Mouse (Mus musculus) stomach, embryonic 16.5 days (tissue): ENCODE measurements around the gene Cd37. TPM values are rescaled to one million over a fixed set of nuclear protein-coding genes. Genes with fewer than 3 reads are reported as not detected.
A peak's percentile ranks its signal among the peaks of the same experiment; 100 is the strongest.

ENCODE experiments used
- ATAC-seq: fragments of 200-750 bp; cut with Nextera tagmentation; 2 replicates; pipeline ENCODE4 v1.8.0; 2017; ENCODE audit warnings: moderate number of reproducible peaks, moderate TSS enrichment; ENCODE audit not compliant: insufficient read depth, low FRiP score
- H3K27ac ChIP-seq: fragments of 300-500 bp; sonication (generic); 2 replicates; pipeline ENCODE4 v1.5.1; 2014; ENCODE audit warnings: low read length
- H3K27me3 ChIP-seq: fragments of 300-500 bp; sonication (generic); 2 replicates; pipeline ENCODE4 v1.6.1; 2014; ENCODE audit warnings: low read length, control low read depth, mixed read lengths; ENCODE audit not compliant: control insufficient read depth, insufficient read depth
- H3K36me3 ChIP-seq: fragments of 300-500 bp; sonication (generic); 2 replicates; pipeline ENCODE4 v1.6.1; 2014; ENCODE audit warnings: low read length; ENCODE audit not compliant: control insufficient read depth, insufficient read depth
- H3K4me1 ChIP-seq: fragments of 300-500 bp; sonication (generic); 2 replicates; pipeline ENCODE4 v1.6.1; 2014; ENCODE audit warnings: low read length, control low read depth, mixed read lengths; ENCODE audit not compliant: control insufficient read depth, insufficient read depth
- H3K4me2 ChIP-seq: fragments of 300-500 bp; sonication (generic); 2 replicates; pipeline ENCODE4 v1.6.1; 2014; ENCODE audit warnings: low read depth, low read length, mixed read lengths
- H3K4me3 ChIP-seq: fragments of 300-500 bp; sonication (generic); replicated peaks from 2 replicates; pipeline ENCODE4 v1.5.1; 2014; ENCODE audit warnings: mild to moderate bottlenecking, low read length
- H3K9ac ChIP-seq: fragments of 300-500 bp; sonication (generic); 2 replicates; pipeline ENCODE4 v1.6.1; 2014; ENCODE audit warnings: low read length
- H3K9me3 ChIP-seq: fragments of 300-500 bp; sonication (generic); replicated peaks from 2 replicates; pipeline ENCODE4 v1.6.1; 2016; ENCODE audit warnings: low read length, control low read depth; ENCODE audit not compliant: control insufficient read depth
- WGBS: fragments of 180-500 bp; shearing (Covaris S2); extraction: QIAGEN DNeasy Blood & Tissue Kit; methylation state at CpG from one replicate; pipeline ENCODE4 v1.1.7; 2014; 5-methylcytosine and 5-hydroxymethylcytosine counted together
- polyA plus RNA-seq: library from polyadenylated mRNA; unstranded; fragments of >200 nt; fragmentation: Nextera tagmentation; extraction: Ambion mirVana; gene quantifications from 2 replicates; pipeline ENCODE4 v1.2.1, GENCODE M21; 2015

The Cd37 gene
- polyA plus RNA-seq, 1 experiment from 2014 or later, result 5.0 TPM

DNA sequence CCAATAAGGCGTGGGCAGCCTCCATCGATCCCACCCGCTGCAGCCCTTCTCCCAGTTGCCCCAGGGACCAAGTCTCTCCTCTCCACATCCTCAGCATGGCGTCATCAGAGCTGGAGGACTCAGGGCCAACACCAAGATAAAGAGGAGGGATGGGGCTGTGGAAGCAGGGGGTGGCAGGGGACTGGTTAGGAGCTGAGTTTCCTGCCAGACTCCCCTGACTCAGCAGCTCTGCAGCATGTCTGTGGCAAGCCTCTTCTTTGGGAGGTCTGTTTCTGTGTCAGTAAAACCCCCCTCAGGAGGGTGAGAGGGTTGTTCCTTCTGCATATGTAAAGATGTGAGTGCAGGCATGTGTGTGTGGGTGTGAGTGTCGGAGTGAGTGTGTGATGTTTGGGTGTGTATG, 41.9 kb downstream of the Cd37 start:
- no peak for ATAC-seq
- Histone ChIP-seq H3K36me3 (no peaks in the 10 kb centered on the region), H3K4me2 (no peak overlapping the region), H3K9me3 (no peaks in the 10 kb centered on the region), H3K9ac (no peak overlapping the region), H3K27ac (no peak overlapping the region), H3K4me3 (no peak overlapping the region), H3K27me3 (no peaks in the 10 kb centered on the region; the same call in 1 of the 2 replicates), H3K4me1 (no peaks in the 10 kb centered on the region)
- 76% methylated on average over 5 of the region's 5 CpGs for WGBS

- Histone ChIP-seq H3K9ac (no peak overlapping the region), H3K4me2 (no peak overlapping the region), H3K4me1 (no peaks in the 10 kb centered on the region; the same call in 1 of the 2 replicates), H3K36me3 (no peaks in the 10 kb centered on the region), H3K27me3 (no peaks in the 10 kb centered on the region; the same call in 1 of the 2 replicates), H3K4me3 (no peak overlapping the region), H3K27ac (no peak overlapping the region), H3K9me3 (no peaks in the 10 kb centered on the region)
- 83% methylated on average over 4 of the region's 4 CpGs for WGBS
- ATAC-seq, result no peak
These were observed 42.8 kb downstream of the Cd37 start for GRCm38 (mm10) chr7:45196176-45196535.

- Histone ChIP-seq H3K4me2 (no peak overlapping the region), H3K9ac (no peak overlapping the region), H3K9me3 (no peaks in the 10 kb centered on the region), H3K4me3 (no peak overlapping the region), H3K27ac (no peak overlapping the region), H3K4me1 (no peaks in the 10 kb centered on the region; the same call in 1 of the 2 replicates), H3K27me3 (no peaks in the 10 kb centered on the region; the same call in 1 of the 2 replicates), H3K36me3 (no peaks in the 10 kb centered on the region)
- no peak for ATAC-seq
- 61% methylated on average over 13 of the region's 13 CpGs for WGBS
These were observed 43.4 kb downstream of the Cd37 start for GRCm38 (mm10) chr7:45195341-45196175.

GRCm38 (mm10) chr7:45193871-45194785, 44.8 kb downstream of the Cd37 start:
- Histone ChIP-seq H3K4me1 (no peaks in the 10 kb centered on the region; the same call in 1 of the 2 replicates), H3K36me3 (no peaks in the 10 kb centered on the region), H3K9ac (no peak overlapping the region), H3K27ac (no peak overlapping the region), H3K4me2 (no peak overlapping the region), H3K9me3 (no peaks in the 10 kb centered on the region), H3K27me3 (peaks cover 6% of the 10 kb centered on the region; the same call in 1 of the 2 replicates), H3K4me3 (no peak overlapping the region)
- no peak; the same call in 1 of the 2 replicates for ATAC-seq
- WGBS, result 74% methylated on average over 17 of the region's 17 CpGs

DNA sequence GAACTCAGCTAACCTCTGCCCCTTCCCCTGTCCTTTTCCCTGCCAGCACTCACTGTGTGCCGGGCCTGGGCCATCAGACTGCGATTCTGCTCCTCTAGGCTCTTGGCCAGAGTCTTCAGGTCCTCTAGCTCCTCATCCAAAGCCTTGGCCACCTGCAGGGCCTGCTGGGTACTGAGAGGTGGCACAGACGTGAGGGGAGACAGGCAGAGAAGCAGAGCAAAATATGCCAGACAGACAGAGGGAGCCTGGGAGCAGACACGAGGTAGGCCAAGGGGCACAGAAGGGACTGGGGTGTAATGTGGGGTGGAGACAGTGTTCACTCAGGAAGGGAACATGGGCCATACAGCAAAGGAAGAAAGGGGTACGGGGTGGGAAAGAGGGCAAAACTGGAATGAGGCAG, 45.5 kb downstream of the Cd37 start:
- ATAC-seq, result no peak
- H3K27me3 ChIP-seq, result peaks cover 9% of the 10 kb centered on the region; the same call in 1 of the 2 replicates
- no peak overlapping the region for H3K9ac ChIP-seq
- no peak overlapping the region for H3K27ac ChIP-seq
- H3K4me2 ChIP-seq, result no peak overlapping the region
- no peaks in the 10 kb centered on the region; the same call in 1 of the 2 replicates for H3K4me1 ChIP-seq
- no peak overlapping the region for H3K4me3 ChIP-seq
- no peaks in the 10 kb centered on the region for H3K9me3 ChIP-seq
- WGBS, result 65% methylated on average over 5 of the region's 5 CpGs
- no peaks in the 10 kb centered on the region for H3K36me3 ChIP-seq

DNA sequence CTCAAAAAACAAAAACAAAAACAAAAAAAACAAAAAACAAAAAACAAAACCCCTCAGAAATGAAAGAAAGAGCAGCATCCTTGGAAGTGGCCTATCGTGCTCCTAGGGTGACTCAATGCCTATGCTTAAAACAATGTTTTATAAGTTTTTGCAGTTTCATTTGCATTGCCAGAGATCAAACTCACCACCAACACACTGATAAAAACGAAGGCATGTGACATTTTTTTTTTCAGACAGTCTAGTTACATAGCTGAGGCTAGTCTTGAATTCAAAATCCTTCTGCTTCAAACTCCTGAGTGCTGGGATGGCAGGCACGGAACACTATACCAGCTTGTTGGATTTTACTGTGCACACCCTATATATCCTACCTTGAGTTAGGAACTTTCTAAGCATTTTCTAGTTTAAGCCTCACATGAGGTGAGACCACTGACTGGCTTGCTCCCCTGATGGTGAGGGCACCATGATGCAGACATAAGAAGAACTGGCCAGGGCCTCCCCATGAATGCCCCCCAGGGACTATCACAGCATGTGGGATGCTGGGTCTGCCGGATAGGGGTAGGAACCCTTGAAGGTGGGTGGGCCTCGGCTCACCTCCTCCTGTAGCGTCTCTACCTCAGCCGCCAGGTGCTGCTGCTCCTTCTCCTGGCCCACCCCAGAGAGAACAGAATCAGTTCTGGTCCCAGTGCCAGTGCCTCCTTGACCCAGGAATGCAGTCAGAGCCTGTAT, 46.2 kb downstream of the Cd37 start:
- Histone ChIP-seq H3K4me1 (no peaks in the 10 kb centered on the region; the same call in 1 of the 2 replicates), H3K27ac (no peak overlapping the region), H3K9me3 (no peaks in the 10 kb centered on the region), H3K36me3 (no peaks in the 10 kb centered on the region), H3K4me2 (no peak overlapping the region), H3K4me3 (no peak overlapping the region), H3K9ac (no peak overlapping the region), H3K27me3 (peaks cover 9% of the 10 kb centered on the region; the same call in 1 of the 2 replicates)
- ATAC-seq, result no peak
- 91% methylated on average over 7 of the region's 7 CpGs for WGBS

DNA sequence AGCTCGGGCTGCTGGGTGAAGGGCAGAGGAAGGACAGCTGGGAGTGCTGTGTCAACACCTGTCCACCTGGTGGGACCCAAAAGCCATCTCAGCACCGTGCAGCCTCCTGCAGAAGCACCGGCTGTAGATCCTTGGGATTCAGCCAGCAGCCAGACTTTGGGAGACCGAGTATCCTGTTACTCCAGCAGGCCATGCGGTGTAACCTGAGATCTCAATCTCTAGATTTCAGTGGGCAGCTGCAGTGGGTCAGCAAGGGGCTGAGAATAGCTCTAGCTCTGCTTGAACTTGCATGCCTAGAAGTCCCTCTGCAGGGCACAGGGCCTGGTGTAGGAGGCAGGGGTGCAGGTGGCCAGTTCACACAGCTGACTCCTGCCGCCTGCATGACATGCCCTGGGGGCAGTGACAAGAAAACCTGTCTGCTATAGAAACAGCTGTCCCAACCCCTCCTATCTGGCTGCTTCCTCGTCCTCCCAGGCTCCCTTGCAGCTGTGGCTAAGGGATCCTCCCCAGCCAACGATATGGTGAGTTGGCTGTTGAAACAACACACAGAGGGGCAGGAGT, 47.0 kb downstream of the Cd37 start:
- H3K36me3 ChIP-seq, result no peaks in the 10 kb centered on the region
- ATAC-seq, result peak; percentile 34; the same call in 1 of the 2 replicates
- peaks cover 9% of the 10 kb centered on the region; the same call in 1 of the 2 replicates for H3K27me3 ChIP-seq
- no peak overlapping the region for H3K4me3 ChIP-seq
- H3K9ac ChIP-seq, result peak overlapping the region; percentile 27; the same call in 1 of the 2 replicates
- 10% methylated on average over 8 of the region's 8 CpGs for WGBS
- no peaks in the 10 kb centered on the region; the same call in 1 of the 2 replicates for H3K4me1 ChIP-seq
- H3K9me3 ChIP-seq, result no peaks in the 10 kb centered on the region
- H3K27ac ChIP-seq, result no peak overlapping the region
- no peak overlapping the region for H3K4me2 ChIP-seq

DNA sequence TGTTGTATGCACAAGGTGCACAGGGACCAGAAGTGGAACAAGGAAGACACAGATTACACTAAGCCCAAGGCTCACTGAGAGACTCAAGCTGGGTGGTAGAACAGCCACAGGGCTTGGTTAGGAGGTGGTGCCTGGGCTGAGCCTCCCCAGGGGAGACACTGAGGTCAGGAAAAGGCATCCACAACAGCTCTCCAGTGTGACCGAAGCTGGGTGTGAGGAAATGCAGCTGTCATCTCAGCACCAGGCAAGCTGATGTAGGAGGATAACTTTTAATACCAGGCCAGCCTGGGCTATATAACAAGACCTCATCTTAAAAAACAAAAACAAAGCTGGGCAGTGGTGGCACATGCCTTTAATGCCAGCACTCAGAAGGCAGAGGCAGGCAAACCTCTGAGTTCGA, 47.8 kb downstream of the Cd37 start:
- WGBS, result 53% methylated on average over 2 of the region's 2 CpGs
- H3K27me3 ChIP-seq, result peaks cover 15% of the 10 kb centered on the region; the same call in 1 of the 2 replicates
- no peak overlapping the region for H3K4me3 ChIP-seq
- H3K9me3 ChIP-seq, result no peaks in the 10 kb centered on the region
- no peaks in the 10 kb centered on the region; the same call in 1 of the 2 replicates for H3K4me1 ChIP-seq
- no peak overlapping the region for H3K4me2 ChIP-seq
- H3K9ac ChIP-seq, result no peak overlapping the region
- H3K36me3 ChIP-seq, result no peaks in the 10 kb centered on the region
- no peak overlapping the region for H3K27ac ChIP-seq
- ATAC-seq, result no peak
